18 mouse cellular contexts compared by ENCODE assay signal in genomic region chr1:127556486-127556845, GRCm38 (mm10).
DNase-seq lines count a peak whose midpoint lies in the region; ATAC-seq lines count a peak whose summit lies in the region.
"Had no signal": no experiment of that assay in that cellular context is flagged by ENCODE, and none has a peak within 500 bp of the region (broad histone marks: within the 10 kb centered on the region; RNA-seq: fewer than 3 reads in every experiment).

No protein-coding gene starts in this region.

- H3K36me3 ChIP-seq in neural tube, embryonic 11.5 days (ENCODE audit: control insufficient read depth, insufficient read depth, low read length) = no peaks in the 10 kb centered on the region
- H3K36me3 ChIP-seq in hindbrain, embryonic 15.5 days = no peaks in the 10 kb centered on the region
- 0 out of 2 replicates have a peak, but pooled peaks cover 2% of the 10 kb centered on the region for H3K36me3 ChIP-seq in midbrain, embryonic 13.5 days
- no peaks in the 10 kb centered on the region for H3K36me3 ChIP-seq in kidney, embryonic 14.5 days (ENCODE audit: control insufficient read depth, insufficient read depth, low read length)

- H3K9ac ChIP-seq in neural tube, embryonic 11.5 days (ENCODE audit: low read length) = no peak overlapping the region
- H3K9ac ChIP-seq in hindbrain, embryonic 15.5 days = no peak overlapping the region
- H3K9ac ChIP-seq in midbrain, embryonic 13.5 days (replicated peaks) = no peak overlapping the region
- no peak overlapping the region for H3K9ac ChIP-seq in kidney, embryonic 14.5 days (ENCODE audit: low read depth, low read length)

- 43% methylated on average over 2 of the region's 2 CpGs for WGBS in neural tube, embryonic 11.5 days
- WGBS in hindbrain, embryonic 15.5 days = 25% methylated on average over 2 of the region's 2 CpGs
- 30% methylated on average over 2 of the region's 2 CpGs for WGBS in midbrain, embryonic 13.5 days
- 36% methylated on average over 2 of the region's 2 CpGs for WGBS in kidney, embryonic 14.5 days

- no peak for DNase-seq in neural tube, embryonic 11.5 days (ENCODE audit: low spot score)
- DNase-seq in neural tube, embryonic 10.5 days (ENCODE audit: extremely low spot score, low spot score) = no peak
- DNase-seq in frontal cortex, postnatal 10 days (ENCODE audit: low spot score in 2 of 2) = no peak
- no peak for DNase-seq in gastrocnemius, postnatal 36 days
- DNase-seq in yolk sac, embryonic 10.5 days (ENCODE audit: low spot score) = no peak
- DNase-seq: adrenal gland, postnatal 14 days; cerebellum, adult 9-11 months; heart, adult 18-20 months; lung, adult 2 months; right cerebral cortex, adult 18-20 months; spleen, adult 18-20 months; thymus, postnatal 36 days had no signal

- H3K4me1 ChIP-seq in neural tube, embryonic 11.5 days (ENCODE audit: control insufficient read depth, insufficient read depth, low read length) = no peaks in the 10 kb centered on the region
- peaks cover 10% of the 10 kb centered on the region for H3K4me1 ChIP-seq in hindbrain, embryonic 15.5 days (replicated peaks)
- peaks cover 16% of the 10 kb centered on the region for H3K4me1 ChIP-seq in midbrain, embryonic 13.5 days (replicated peaks)
- no peaks in the 10 kb centered on the region for H3K4me1 ChIP-seq in kidney, embryonic 14.5 days (ENCODE audit: control insufficient read depth, insufficient read depth, low read length)

- no peaks in the 10 kb centered on the region for H3K27me3 ChIP-seq in neural tube, embryonic 11.5 days (ENCODE audit: control insufficient read depth, insufficient read depth, low read length)
- no peaks in the 10 kb centered on the region for H3K27me3 ChIP-seq in hindbrain, embryonic 15.5 days
- H3K27me3 ChIP-seq in midbrain, embryonic 13.5 days = no peaks in the 10 kb centered on the region
- no peaks in the 10 kb centered on the region for H3K27me3 ChIP-seq in kidney, embryonic 14.5 days (ENCODE audit: control insufficient read depth, insufficient read depth, low read length)
- H3K27me3 ChIP-seq: CH12.LX had no signal

- H3K4me2 ChIP-seq in neural tube, embryonic 11.5 days (ENCODE audit: low read depth) = no peak overlapping the region
- no peak overlapping the region for H3K4me2 ChIP-seq in hindbrain, embryonic 15.5 days
- no peak overlapping the region for H3K4me2 ChIP-seq in midbrain, embryonic 13.5 days (replicated peaks)
- H3K4me2 ChIP-seq in kidney, embryonic 14.5 days (replicated peaks; ENCODE audit: low read depth, low read length) = no peak overlapping the region

- intact Hi-C loops in gastrocnemius, postnatal 36 days (cut with DNase I) = no loop called here

- peak; percentile 83 for ATAC-seq in neural tube, embryonic 11.5 days (ENCODE audit: insufficient read depth, low FRiP score, low TSS enrichment)
- ATAC-seq in hindbrain, embryonic 15.5 days (ENCODE audit: low FRiP score, low read depth) = no peak
- ATAC-seq in midbrain, embryonic 13.5 days = peak; percentile 88
- ATAC-seq in kidney, embryonic 14.5 days (ENCODE audit: low FRiP score, low TSS enrichment) = no peak

- H3K9me3 ChIP-seq in neural tube, embryonic 11.5 days (ENCODE audit: control insufficient read depth, low read length) = no peaks in the 10 kb centered on the region
- H3K9me3 ChIP-seq in hindbrain, embryonic 15.5 days = no peaks in the 10 kb centered on the region
- H3K9me3 ChIP-seq in midbrain, embryonic 13.5 days = peaks cover 5% of the 10 kb centered on the region; the same call in 1 of the 2 replicates
- H3K9me3 ChIP-seq in kidney, embryonic 14.5 days (ENCODE audit: control insufficient read depth, low read length) = peaks cover 3% of the 10 kb centered on the region; the same call in 1 of the 2 replicates

- peak overlapping the region; percentile 28 for H3K27ac ChIP-seq in neural tube, embryonic 11.5 days (ENCODE audit: low read depth, low read length)
- peak overlapping the region; percentile 49; the same call in 1 of the 2 replicates for H3K27ac ChIP-seq in hindbrain, embryonic 15.5 days (replicated peaks)
- peak overlapping the region; percentile 84 for H3K27ac ChIP-seq in midbrain, embryonic 13.5 days
- H3K27ac ChIP-seq in kidney, embryonic 14.5 days (ENCODE audit: low read depth, low read length) = no peak overlapping the region
- H3K27ac ChIP-seq: kidney, postnatal 0 days; stomach, postnatal 0 days had no signal

- no peak overlapping the region for H3K4me3 ChIP-seq in neural tube, embryonic 11.5 days (ENCODE audit: low read depth, low read length)
- no peak overlapping the region for H3K4me3 ChIP-seq in hindbrain, embryonic 15.5 days
- no peak overlapping the region for H3K4me3 ChIP-seq in midbrain, embryonic 13.5 days (replicated peaks)
- H3K4me3 ChIP-seq in kidney, embryonic 14.5 days (ENCODE audit: low read length) = no peak overlapping the region

Comparison
In these comparisons a context has a peak if more than half of its experiments do, and no peak if none do; other contexts are left out.
1. ATAC-seq: peak in neural tube, embryonic 11.5 days (single experiment) and midbrain, embryonic 13.5 days (single experiment); none in hindbrain, embryonic 15.5 days (single experiment) and kidney, embryonic 14.5 days (single experiment).